Mouse (Mus musculus) adipose tissue, adult 10 weeks (tissue): ENCODE measurements around the gene Sdsl. TPM values are rescaled to one million over a fixed set of nuclear protein-coding genes. Genes with fewer than 3 reads are reported as not detected.

Source experiments
- polyA plus RNA-seq: library from polyadenylated mRNA; stranded (reverse); fragments of 350-450 nt; fragmentation: Illumina TruSeq; extraction: RNeasy Lipid Tissue Mini Kit (QIAGEN cat#74804); gene quantifications from one replicate; pipeline ENCODE4 v1.2.3, GENCODE M21; 2014; ENCODE audit warnings: low read depth, low replicate concordance

The Sdsl gene
- 3.7 TPM for polyA plus RNA-seq

GRCm38 (mm10) chr5:120472770-120473169 lies at the start of gene Sdsl:
TSS of gene Sdsl (minus strand) at chr5:120472810.

GRCm38 (mm10) chr5:120510982-120511642 lies 38.5 kb upstream of the Sdsl start, which contains the start of gene Slc8b1:
TSS of gene Slc8b1 (plus strand) at chr5:120511168.

GRCm38 (mm10) chr5:120503144-120503795 lies 30.7 kb upstream of the Sdsl start, which contains the start of gene Plbd2:
TSS of gene Plbd2 (minus strand) at chr5:120503625.

DNA sequence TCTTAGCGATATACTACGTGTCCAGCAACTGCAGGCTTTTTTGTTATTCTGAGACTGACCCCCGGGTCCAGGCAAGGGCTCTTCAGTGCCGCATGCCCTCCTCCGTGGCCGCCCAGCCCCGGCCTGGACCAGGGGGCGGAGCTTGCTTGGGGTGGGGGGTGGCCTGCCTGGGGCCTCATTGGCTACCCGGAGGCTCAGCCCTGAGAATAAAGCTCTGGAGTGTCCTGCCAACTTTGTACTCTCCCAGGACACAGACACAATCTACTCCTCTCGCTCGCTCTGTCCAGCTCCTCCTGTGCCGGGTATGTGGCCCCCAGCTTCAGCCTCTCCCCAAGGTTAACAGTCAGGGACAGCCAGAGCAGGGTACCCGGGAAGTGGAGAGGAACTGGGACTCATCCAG lies 3.7 kb upstream of the Sdsl start, which contains the start of gene Sds:
Sds (plus strand) TSS at position 231 of the 400 bp plus-strand sequence.

DNA sequence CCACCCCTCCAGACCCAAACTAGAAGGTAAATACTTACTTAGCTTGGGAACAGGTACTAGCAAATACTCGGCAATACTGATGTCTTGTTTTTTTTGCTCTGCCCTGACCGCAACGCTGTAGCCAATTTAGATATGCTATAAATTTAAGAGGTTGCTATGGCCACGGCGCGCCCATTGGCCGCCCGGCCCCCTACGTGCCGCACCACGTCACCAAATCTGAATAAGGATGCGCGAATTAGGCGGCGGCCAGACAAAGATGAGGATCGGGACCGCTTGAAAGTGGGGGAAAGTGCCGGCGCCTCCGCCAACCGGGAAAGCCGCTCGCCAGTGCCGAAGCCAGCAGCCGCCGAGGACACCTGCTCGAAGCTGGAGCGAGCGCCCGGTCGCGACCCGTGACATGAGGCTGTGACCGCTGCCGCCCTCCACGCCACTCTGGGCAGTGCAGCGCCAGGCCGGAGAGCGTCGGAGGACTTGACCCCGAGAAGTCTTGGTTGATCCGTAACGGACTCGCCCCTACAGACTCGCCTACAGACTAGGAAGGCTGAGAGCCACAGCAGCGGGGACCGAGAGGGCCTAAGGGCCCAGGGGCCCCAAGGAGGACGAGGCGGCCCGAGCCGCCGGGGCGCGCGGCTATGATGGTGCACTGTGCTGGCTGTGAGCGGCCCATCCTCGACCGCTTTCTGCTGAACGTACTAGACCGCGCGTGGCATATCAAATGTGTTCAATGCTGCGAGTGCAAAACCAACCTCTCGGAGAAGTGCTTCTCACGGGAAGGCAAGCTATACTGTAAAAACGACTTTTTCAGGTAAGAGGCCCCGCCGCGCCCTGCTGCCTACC lies 40.7 kb downstream of the Sdsl start, which contains the start of gene Lhx5:
Lhx5 (plus strand) TSS at position 51 of the 837 bp plus-strand sequence.

Other genes starting within 250 kb of the Sdsl start
- not detected for gene Lhx5, start 41.1 kb downstream of the Sdsl start, polyA plus RNA-seq
- not detected for gene Sds, start 3.7 kb upstream of the Sdsl start, polyA plus RNA-seq
- 58.7 TPM for gene Plbd2, start 30.8 kb upstream of the Sdsl start, polyA plus RNA-seq
- gene Slc8b1, start 38.4 kb upstream of the Sdsl start, polyA plus RNA-seq = 20.8 TPM
- 36.4 TPM for gene Tpcn1, start 115.9 kb upstream of the Sdsl start, polyA plus RNA-seq
- gene Iqcd, start 116.2 kb upstream of the Sdsl start, polyA plus RNA-seq = 7.2 TPM
- gene Rita1, start 139.8 kb upstream of the Sdsl start, polyA plus RNA-seq = 10.6 TPM
- gene Ddx54, start 139.9 kb upstream of the Sdsl start, polyA plus RNA-seq = 24.2 TPM
- 1.8 TPM for gene Cfap73, start 161.4 kb upstream of the Sdsl start, polyA plus RNA-seq
- 0.52 TPM for gene Rasal1, start 176.0 kb upstream of the Sdsl start, polyA plus RNA-seq
- 3.7 TPM for gene Dtx1, start 239.1 kb upstream of the Sdsl start, polyA plus RNA-seq